Mouse (Mus musculus): ENCODE measurements around the gene Eif3k. TPM values are rescaled to one million over a fixed set of nuclear protein-coding genes. Genes with fewer than 3 reads are reported as not detected.

Gene Eif3k
- polyA plus RNA-seq, 1 experiment from 2014 or later = 328 TPM

GRCm38 (mm10) chr7:28960354-28961046, 21.2 kb downstream of the Eif3k start:
- ChIA-PET CTCF (interaction anchor here (3.1 kb wide), 1 partner anchor 11 kb away, joined by 19 read pairs; no protein-coding TSS in a partner anchor), POLR2A (interaction anchor here (0.9 to 2.2 kb wide), 6 partner anchors 9 to 43 kb away, joined by 3 to 4 read pairs (median 3); no protein-coding TSS in a partner anchor)
- in situ Hi-C loops (cut with MboI; ENCODE audit: low pct_unique_long_range_greater_than_20kb) = loop anchor here (10.0 kb wide), 1 partner anchor 46 kb away; no protein-coding TSS in a partner anchor
- H3K27me3 ChIP-seq = no peaks in the 10 kb centered on the region
- ATAC-seq (no peak), DNase-seq (ENCODE audit: low read depth, low spot score) (no peak)
- TF ChIP-seq CTCF (IDR thresholded peaks at IDR 0.05) = no peak

GRCm38 (mm10) chr7:28959505-28960045, 22.1 kb downstream of the Eif3k start:
- no peak for TF ChIP-seq CTCF (IDR thresholded peaks at IDR 0.05)
- CTCF ChIA-PET = interaction anchor here (0.6 to 3.1 kb wide), 5 partner anchors 11 to 65 kb away, joined by 3 to 19 read pairs (median 3); no protein-coding TSS in a partner anchor
- H3K27me3 ChIP-seq = no peaks in the 10 kb centered on the region
- ATAC-seq (no peak), DNase-seq (ENCODE audit: low read depth, low spot score) (no peak)
- POLR2A ChIA-PET = interaction anchor here (0.6 to 2.2 kb wide), 6 partner anchors 10 to 96 kb away, joined by 3 to 4 read pairs (median 3); no protein-coding TSS in a partner anchor
- in situ Hi-C loops (cut with MboI; ENCODE audit: low pct_unique_long_range_greater_than_20kb) = loop anchor here (10.0 kb wide), 1 partner anchor 45 kb away; no protein-coding TSS in a partner anchor

GRCm38 (mm10) chr7:28958770-28959169, 22.9 kb downstream of the Eif3k start:
- DNase-seq (ENCODE audit: low read depth, low spot score) = no peak
- ChIA-PET POLR2A (interaction anchor here (0.5 to 2.2 kb wide), 6 partner anchors 13 to 96 kb away, joined by 3 to 4 read pairs (median 3); no protein-coding TSS in a partner anchor), CTCF (interaction anchor here (0.7 to 3.1 kb wide), 4 partner anchors 10 to 81 kb away, joined by 3 to 19 read pairs (median 4); no protein-coding TSS in a partner anchor)
- in situ Hi-C loops (cut with MboI; ENCODE audit: low pct_unique_long_range_greater_than_20kb) = no loop called here
- no peaks in the 10 kb centered on the region for H3K27me3 ChIP-seq
- ATAC-seq = no peak
- TF ChIP-seq CTCF (IDR thresholded peaks at IDR 0.05) = no peak

DNA sequence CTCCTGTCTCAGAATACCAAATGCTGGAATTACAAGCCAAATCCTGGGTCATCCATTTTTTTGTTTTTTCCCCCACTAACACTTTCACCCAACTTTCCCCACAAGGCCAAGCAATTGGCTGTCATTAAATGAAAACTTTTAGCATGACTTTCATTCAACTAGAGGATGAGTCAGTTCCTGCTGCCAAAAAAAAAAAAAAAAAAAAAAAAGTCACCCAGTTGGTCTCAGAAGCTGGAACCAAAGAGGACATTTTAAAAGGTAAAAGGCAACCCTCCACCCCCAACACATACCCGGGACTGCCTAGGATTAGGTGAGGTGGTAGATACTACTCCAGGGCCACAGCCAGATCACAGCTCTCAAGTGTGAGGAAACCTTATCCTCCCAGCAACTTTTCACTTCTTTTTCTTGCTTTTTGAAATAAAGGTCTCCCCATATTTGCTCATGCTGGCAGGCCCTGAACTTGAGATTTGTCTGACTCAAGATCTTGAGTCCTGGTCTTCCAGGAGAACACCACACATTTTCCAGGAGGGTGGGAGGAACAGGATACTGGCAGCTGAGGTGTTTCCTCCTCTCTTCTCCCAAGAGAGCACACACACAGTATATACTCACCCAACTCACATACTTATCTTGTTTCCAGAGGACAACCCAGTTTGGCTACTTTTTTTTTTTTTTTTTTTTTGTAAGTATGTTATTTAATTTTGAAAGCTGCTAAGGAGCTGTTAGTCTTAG, 23.5 kb downstream of the Eif3k start:
- no peak for ATAC-seq
- in situ Hi-C loops (cut with MboI; ENCODE audit: low pct_unique_long_range_greater_than_20kb) = no loop called here
- no peak for DNase-seq (ENCODE audit: low read depth, low spot score)
- ChIA-PET CTCF (interaction anchor here (0.7 to 3.1 kb wide), 4 partner anchors 9 to 81 kb away, joined by 3 to 19 read pairs (median 4); no protein-coding TSS in a partner anchor), POLR2A (interaction anchor here (0.6 to 2.2 kb wide), 5 partner anchors 13 to 50 kb away, joined by 3 to 9 read pairs (median 4); no protein-coding TSS in a partner anchor)
- no peak for TF ChIP-seq CTCF (IDR thresholded peaks at IDR 0.05)
- no peaks in the 10 kb centered on the region for H3K27me3 ChIP-seq

DNA sequence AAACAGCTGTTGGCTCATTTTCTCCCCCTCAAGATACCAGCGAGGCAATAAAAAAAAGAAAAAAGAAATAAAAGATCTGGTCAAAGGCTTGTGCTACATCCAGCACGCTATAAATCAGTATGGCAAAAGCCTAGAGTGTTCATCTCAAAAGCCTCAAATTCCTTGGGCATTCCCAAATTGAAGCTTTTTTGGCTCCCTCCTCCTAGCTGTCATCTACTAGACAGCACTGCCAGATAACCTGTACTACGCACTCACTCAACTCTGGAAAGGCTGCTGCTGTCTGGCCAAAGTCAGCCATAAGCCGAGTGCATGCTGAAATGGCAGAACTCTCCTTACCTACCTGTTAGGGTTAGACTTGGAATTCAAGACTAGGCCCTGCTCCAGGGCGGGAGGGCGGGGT, 24.4 kb downstream of the Eif3k start:
- ChIA-PET CTCF (interaction anchor here (1.0 to 1.5 kb wide), 3 partner anchors 32 to 82 kb away, joined by 3 to 4 read pairs (median 4); no protein-coding TSS in a partner anchor), POLR2A (interaction anchor here (0.8 kb wide), 1 partner anchor 49 kb away, joined by 9 read pairs; no protein-coding TSS in a partner anchor)
- TF ChIP-seq CTCF (IDR thresholded peaks at IDR 0.05) = no peak
- DNase-seq (ENCODE audit: low read depth, low spot score) (no peak), ATAC-seq (no peak)
- in situ Hi-C loops (cut with MboI; ENCODE audit: low pct_unique_long_range_greater_than_20kb) = no loop called here
- H3K27me3 ChIP-seq = no peaks in the 10 kb centered on the region

DNA sequence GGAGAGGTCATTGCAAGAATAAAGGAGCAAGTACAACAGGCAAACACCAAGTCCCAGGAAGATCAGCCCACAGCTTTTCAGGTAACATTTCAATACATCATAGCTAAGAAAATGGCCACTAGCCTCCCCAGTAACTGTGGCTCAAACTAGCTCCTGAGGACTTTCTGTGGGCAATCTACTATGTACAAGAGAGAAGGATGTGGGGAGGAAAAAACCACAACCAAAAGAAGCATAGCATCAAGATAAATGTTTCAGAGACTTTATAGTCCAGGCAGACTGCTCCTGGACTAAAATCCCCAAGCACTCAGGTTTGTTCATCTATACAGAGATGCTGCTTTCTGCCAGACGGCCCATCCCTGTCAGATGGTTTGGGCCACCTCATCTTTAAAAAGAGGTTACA, 25.4 kb downstream of the Eif3k start:
- ChIA-PET POLR2A (no interaction called here), CTCF (interaction anchor here (1.2 kb wide), 1 partner anchor 39 kb away, joined by 3 read pairs; no protein-coding TSS in a partner anchor)
- H3K27me3 ChIP-seq = no peaks in the 10 kb centered on the region
- DNase-seq (ENCODE audit: low read depth, low spot score) = no peak
- TF ChIP-seq CTCF (IDR thresholded peaks at IDR 0.05) = no peak
- no peak for ATAC-seq
- in situ Hi-C loops (cut with MboI; ENCODE audit: low pct_unique_long_range_greater_than_20kb) = no loop called here

GRCm38 (mm10) chr7:28955295-28955897, 26.3 kb downstream of the Eif3k start:
- no peak for DNase-seq (ENCODE audit: low read depth, low spot score)
- in situ Hi-C loops (cut with MboI; ENCODE audit: low pct_unique_long_range_greater_than_20kb) = no loop called here
- no peak for TF ChIP-seq CTCF (IDR thresholded peaks at IDR 0.05)
- ChIA-PET POLR2A (no interaction called here), CTCF (no interaction called here)
- ATAC-seq = no peak
- H3K27me3 ChIP-seq = no peaks in the 10 kb centered on the region

DNA sequence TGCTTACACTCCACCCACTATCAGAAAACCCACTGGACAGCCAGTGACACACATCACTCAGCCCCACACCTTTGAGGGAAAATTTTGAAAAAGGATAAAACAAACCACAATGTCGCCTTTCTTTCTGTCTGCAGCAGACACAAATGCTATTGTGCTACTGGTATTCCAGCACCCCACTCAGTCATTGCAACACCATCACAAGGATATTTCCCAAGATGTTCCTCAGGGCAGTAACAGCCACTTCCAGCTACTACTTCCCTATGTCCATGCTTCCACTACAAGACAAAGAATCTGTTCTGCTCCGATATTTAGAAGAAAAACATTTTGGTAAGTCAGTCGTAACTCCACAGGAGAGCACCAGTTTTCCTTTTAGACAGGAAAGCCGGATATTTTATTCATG, 26.9 kb downstream of the Eif3k start:
- CTCF ChIA-PET = interaction anchor here (1.2 to 1.8 kb wide), 2 partner anchors 22 to 32 kb away, joined by 3 to 6 read pairs; no protein-coding TSS in a partner anchor
- no peaks in the 10 kb centered on the region for H3K27me3 ChIP-seq
- no peak for TF ChIP-seq CTCF (IDR thresholded peaks at IDR 0.05)
- POLR2A ChIA-PET = no interaction called here
- ATAC-seq (no peak), DNase-seq (ENCODE audit: low read depth, low spot score) (no peak)
- in situ Hi-C loops (cut with MboI; ENCODE audit: low pct_unique_long_range_greater_than_20kb) = no loop called here

DNA sequence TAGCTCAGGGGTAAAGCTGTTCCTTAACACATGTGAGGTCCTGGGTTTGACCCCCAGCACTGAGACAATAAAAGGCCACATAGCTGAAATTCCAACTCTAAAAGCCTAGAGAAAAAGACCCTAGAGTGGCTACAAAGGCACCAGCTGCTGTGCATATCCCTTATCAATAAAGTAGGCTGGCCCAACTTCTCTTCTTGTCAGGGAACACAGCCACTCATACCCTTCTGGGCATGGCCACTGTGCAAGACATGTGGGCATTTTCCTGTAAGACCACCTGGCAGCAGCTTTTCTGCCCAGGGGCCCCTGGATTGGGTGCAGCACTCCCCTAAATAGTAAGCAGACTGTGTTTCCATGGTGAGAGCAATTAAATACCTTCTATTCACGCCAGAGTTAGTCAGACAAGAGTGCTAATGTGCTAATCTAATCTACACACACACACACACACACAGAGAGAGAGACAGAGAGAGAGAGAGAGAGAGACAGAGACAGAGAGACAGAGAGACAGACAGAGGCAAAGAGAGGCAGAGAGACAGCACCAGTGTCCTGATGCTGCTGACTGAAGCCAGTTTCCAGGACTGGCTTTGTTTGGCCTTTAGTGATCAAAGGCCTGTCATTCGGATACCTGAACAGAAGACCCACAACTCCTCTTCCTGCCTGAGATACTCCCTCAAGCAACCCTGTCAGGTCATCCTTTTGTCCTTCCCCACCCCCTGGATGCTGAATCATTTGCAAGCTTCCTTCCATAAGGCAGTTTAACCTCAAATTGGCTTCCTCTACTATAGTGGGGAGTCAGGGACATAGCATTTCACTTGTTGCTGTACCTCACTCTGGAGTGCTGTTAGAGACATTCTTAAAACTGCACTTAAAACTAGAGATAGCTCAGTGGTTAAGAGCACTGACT, 27.9 kb downstream of the Eif3k start:
- ATAC-seq (no peak), DNase-seq (ENCODE audit: low read depth, low spot score) (no peak)
- in situ Hi-C loops (cut with MboI; ENCODE audit: low pct_unique_long_range_greater_than_20kb) = no loop called here
- POLR2A ChIA-PET = interaction anchor here (0.6 to 0.9 kb wide), 4 partner anchors 8 to 147 kb away, joined by 3 to 6 read pairs (median 4); no protein-coding TSS in a partner anchor
- no peak for TF ChIP-seq CTCF (IDR thresholded peaks at IDR 0.05)
- H3K27me3 ChIP-seq = no peaks in the 10 kb centered on the region
- CTCF ChIA-PET = interaction anchor here (1.2 to 1.8 kb wide), 4 partner anchors 14 to 87 kb away, joined by 3 to 6 read pairs (median 3); no protein-coding TSS in a partner anchor
